Mouse (Mus musculus) neutrophil, adult 5-6 weeks (primary cell): Measurements from ENCODE around the gene Plekhh1. TPM values are rescaled to one million over a fixed set of nuclear protein-coding genes. Genes with fewer than 3 reads are reported as not detected.

Experiments
- ATAC-seq: fragments of 151-379, 151-347 bp; 2 replicates; pipeline ENCODE4 v1.8.0; 2017; ENCODE audit warnings: mild to moderate bottlenecking, moderate TSS enrichment; ENCODE audit not compliant: insufficient number of reproducible peaks, poor library complexity, low FRiP score, severe bottlenecking; ENCODE audit errors: extremely low read depth
- total RNA-seq: library from RNA; stranded (forward); fragments of 200-1000 nt; gene quantifications from 2 replicates; pipeline ENCODE4 v1.2.3, GENCODE M21; 2017

Gene Plekhh1
- total RNA-seq, 1 experiment from 2014 or later, result 0.58 TPM

DNA sequence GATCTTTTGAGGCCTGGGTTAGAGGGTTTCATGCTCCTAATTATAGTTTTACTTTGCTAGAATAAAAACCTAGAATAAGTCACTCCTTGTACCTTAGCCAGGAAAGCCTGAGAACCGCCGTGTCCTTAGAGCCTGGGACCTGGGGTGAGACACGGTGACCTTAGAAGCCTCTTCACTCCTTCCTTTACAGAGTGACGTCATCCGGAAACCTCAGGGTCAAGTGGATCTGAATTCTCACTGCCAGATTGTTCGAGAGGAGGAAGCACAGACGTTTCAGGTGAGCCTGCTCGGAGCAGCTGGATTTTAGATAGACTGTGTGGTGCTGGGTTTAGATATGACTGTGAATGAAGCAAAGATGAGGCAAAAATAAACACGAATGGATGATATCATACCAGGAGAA lies 37.5 kb downstream of the Plekhh1 start:
- ATAC-seq, result no peak

DNA sequence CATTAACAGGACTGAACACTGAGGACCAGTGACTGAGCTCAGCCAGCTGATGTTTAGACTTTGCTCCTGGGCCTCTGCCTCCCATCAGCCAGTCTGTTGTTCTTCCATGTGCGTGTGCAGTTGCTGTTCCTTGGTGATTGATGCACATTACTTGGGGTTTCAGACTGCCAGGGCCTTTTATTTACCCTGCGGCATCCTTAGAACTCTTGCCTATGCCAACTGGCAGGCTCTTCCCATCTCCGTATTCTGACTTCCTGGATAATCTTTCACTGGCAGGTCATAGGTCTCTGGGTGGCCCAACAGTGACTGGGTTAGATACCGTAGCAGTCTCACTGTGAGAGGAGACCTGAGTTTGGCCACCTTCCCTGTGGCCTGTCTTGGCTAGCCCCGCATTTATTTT lies 38.6 kb downstream of the Plekhh1 start:
- no peak for ATAC-seq

DNA sequence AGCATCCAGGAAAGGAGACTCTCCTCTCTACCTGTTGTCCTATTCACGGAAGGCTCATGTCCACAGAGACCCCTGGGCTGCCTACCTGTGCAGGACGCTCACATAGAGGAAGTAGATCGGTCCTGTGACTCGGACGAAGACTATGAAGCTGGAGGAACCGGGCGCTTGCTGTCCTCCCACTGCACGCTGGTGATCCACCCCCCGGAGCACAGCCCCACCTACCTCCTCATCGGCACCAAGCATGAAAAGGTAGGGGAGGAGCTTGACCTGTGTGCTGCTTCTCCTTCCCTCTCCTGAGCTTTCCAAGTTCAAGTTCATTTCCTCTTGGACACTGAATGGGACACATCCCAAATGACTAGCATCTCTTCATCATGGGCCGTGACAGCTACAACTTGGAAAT lies 39.3 kb downstream of the Plekhh1 start:
- no peak for ATAC-seq

- ATAC-seq, result no peak
Observed at GRCm38 (mm10) chr12:79069187-79069608, 40.2 kb downstream of the Plekhh1 start.

GRCm38 (mm10) chr12:79069916-79070315 lies 41.0 kb downstream of the Plekhh1 start:
- ATAC-seq, result no peak

DNA sequence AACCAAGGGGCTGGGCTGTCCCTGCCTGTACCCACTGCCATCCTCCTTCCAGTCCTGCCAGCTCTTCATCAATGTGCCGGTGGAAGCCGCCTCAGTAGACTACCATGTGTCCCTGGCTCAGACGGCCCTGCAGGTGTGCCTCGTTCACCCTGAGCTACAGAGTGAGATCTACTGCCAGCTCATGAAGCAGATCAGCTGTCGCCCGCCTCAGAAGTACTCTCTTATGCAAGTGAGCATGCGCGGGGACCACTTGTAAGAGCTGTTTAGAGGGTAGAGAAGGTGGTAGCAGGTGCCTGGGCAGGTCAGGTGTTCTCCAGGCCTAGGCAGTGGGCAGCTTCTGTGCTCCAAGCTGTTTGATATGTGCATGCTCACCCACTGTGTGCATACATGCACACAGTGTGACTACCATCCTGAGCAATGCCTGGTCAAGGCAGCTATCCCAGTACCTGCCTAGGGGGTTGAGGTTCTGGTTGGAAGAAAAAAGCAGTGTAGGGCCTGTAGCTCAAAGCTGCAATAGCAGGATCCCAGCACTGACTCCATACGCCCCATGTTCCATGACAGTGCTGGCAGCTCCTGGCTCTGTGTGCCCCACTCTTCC lies 41.9 kb downstream of the Plekhh1 start:
- ATAC-seq, result no peak

DNA sequence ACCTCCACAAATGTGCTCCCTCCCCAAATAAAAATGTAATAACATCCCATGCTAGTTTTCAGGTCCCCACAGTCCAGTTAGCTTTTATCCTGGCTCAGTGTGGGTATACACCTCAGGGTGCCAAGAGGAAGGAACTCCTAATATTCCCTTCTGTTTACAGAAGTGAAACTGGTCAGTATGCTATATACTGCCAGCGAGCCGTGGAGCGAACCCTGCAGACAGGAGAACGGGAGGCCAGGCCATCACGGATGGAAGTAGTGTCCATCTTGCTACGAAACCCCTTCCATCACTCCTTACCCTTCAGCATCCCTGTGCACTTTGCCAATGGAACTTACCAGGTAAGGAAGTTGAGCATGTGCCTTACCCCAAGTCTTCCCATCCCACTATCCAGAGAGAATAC lies 43.6 kb downstream of the Plekhh1 start:
- no peak for ATAC-seq

DNA sequence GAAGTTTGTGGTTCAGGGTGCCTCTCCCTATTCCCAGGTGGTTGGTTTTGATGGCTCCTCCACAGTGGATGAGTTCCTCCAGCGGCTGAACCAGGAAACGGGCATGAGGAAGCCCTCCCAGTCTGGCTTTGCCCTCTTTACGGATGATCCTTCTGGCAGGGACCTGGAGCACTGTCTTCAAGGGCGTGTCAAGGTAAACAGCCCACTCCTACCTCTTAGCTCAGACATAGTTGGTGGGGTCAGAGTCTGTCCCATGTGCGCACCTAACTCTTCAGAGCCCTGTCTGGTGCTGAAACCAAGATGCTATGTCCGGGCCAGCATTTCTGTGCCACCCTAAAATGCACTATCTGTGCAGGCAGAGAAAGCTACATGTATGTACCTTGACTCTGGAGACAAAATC lies 44.4 kb downstream of the Plekhh1 start:
- ATAC-seq, result no peak

DNA sequence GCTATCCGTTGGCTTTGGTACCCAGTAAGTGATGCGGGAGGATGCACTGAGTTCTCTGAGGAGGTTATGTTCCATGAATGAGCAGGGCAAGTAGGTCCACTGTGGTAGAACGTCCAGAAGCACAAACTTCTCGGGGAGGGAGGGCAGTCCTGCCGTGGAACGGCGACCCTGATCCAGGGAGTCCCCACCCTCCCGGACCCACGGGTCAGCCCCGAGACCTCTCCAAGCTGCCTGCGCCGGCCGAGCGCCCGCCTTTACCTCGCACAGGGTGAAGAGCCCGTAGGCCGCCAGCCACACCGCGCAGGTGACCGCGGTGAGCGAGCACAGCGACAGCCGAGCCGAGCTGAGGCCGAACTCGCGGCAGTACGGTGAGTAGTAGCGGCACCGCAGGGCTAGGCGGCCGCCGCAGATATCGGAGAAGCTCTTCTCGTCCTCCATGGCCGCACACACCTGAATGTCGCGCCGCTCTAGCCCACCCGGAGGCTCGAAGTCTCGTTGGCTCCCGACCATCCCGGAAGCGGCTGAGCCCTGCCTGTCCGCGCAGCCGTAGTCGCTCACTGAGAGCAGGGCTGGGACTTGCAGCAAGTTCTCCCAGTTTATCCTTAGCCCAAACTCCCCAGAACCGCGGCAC lies 60.3 kb downstream of the Plekhh1 start, which contains the start of gene Pigh:
Gene Pigh (minus strand): TSS at position 470 of the 631 bp plus-strand sequence.
- ATAC-seq, result peak; percentile 90

DNA sequence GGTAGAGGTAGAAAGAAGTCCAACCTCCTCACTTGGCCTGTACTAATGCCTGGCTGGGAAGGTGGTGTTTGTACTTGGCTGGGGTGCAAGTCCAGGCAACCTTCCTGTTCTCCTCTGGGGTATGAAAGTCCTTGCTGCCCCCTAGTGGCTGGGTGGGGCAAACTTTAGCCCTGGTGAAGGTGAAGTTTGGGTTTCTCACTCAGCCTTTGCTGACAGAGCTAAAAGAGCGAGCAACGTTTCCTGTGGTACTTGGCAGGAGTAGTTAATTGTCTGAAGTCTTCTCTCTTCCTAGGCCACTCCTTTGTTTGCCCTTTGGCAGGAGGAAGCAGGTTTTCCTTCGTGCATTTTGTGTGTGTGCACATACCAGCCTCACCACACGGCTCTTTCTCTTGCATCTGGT lies 63.6 kb downstream of the Plekhh1 start:
- peak; percentile 59 for ATAC-seq

GRCm38 (mm10) chr12:79097106-79097752 lies 68.3 kb downstream of the Plekhh1 start:
- ATAC-seq, result peak; percentile 57; the same call in 1 of the 2 replicates

DNA sequence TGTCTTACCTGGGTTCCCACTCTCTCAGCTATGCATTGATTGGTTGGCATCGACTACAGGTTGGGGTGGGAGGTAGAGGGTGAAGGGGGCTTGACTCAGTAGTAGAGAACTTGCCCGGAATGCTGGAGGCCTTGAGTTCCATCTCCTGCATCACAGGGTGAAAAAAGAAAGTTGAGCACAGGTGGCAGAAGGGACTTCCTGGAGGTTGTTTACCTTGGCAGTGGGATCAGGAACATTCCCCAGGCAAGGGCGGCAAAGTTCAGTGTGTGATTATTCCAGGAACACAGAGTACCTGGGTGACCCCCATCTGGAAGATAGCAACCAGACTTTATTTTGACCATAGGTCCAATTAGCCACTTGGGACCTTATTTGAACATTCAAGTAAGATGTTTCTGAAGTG lies 74.8 kb downstream of the Plekhh1 start:
- no peak for ATAC-seq

- no peak for ATAC-seq
Observed at GRCm38 (mm10) chr12:79104544-79104943, 75.6 kb downstream of the Plekhh1 start.

DNA sequence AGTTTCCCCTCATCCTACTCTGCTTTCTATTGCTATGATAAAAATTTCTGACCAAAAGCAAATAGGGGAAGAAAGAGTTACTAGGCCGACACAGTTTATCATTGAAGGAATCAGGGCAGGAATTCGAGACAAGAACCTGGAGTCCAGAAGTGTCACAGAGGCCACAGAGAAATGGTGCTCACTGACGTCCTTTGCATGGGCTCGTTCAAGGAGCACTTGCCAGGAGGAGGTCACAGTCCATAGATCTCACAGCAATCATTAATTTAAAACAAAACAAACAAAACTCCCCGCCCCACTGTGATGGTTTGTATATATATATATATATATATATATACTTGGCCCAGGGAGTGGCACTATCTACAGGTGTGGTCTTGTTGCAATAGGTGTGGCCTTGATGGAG lies 76.3 kb downstream of the Plekhh1 start:
- no peak for ATAC-seq

- no peak for ATAC-seq
Observed at GRCm38 (mm10) chr12:79118991-79119390, 90.0 kb downstream of the Plekhh1 start.

GRCm38 (mm10) chr12:79122820-79123219 lies 93.9 kb downstream of the Plekhh1 start:
- no peak for ATAC-seq

- peak; percentile 95 for ATAC-seq
Observed at GRCm38 (mm10) chr12:79130299-79131177, 101.6 kb downstream of the Plekhh1 start, which contains the start of gene Arg2. Arg2 (plus strand) TSS chr12:79130777.
